Mouse (Mus musculus) heart, embryonic 13.5 days (tissue): Measurements from ENCODE around the gene Gm4969. TPM values are rescaled to one million over a fixed set of nuclear protein-coding genes. Genes with fewer than 3 reads are reported as not detected.
A peak's percentile ranks its signal among the peaks of the same experiment; 100 is the strongest.
"Not testable (repeated sequence)": the region's sequence is repeated elsewhere in the genome, so short reads cannot be mapped to it uniquely, and the experiment has no call there.

Experiments
- ATAC-seq: fragments of 200-750 bp; cut with Nextera tagmentation; 2 replicates; pipeline ENCODE4 v1.8.0; 2017; ENCODE audit warnings: moderate TSS enrichment; ENCODE audit not compliant: insufficient number of reproducible peaks, low FRiP score, low TSS enrichment; ENCODE audit errors: extremely low read depth
- H3K27ac ChIP-seq: fragments of 300-500 bp; sonication (generic); replicated peaks from 2 replicates; pipeline ENCODE4 v1.5.1; 2015; ENCODE audit warnings: moderate library complexity, mild to moderate bottlenecking, inconsistent platforms
- H3K27me3 ChIP-seq: fragments of 300-500 bp; sonication (generic); replicated peaks from 2 replicates; pipeline ENCODE4 v1.6.1; 2015; ENCODE audit warnings: mild to moderate bottlenecking, inconsistent platforms
- H3K36me3 ChIP-seq: fragments of 300-500 bp; sonication (generic); 2 replicates; pipeline ENCODE4 v1.6.1; 2015; ENCODE audit warnings: mild to moderate bottlenecking, inconsistent platforms
- H3K4me1 ChIP-seq: fragments of 300-500 bp; sonication (generic); 2 replicates; pipeline ENCODE4 v1.6.1; 2015; ENCODE audit warnings: inconsistent platforms
- H3K4me2 ChIP-seq: fragments of 300-500 bp; sonication (generic); 2 replicates; pipeline ENCODE4 v1.6.1; 2015; ENCODE audit warnings: inconsistent platforms, mild to moderate bottlenecking, moderate library complexity
- H3K4me3 ChIP-seq: fragments of 300-500 bp; sonication (generic); 2 replicates; pipeline ENCODE4 v1.5.1; 2015; ENCODE audit warnings: moderate library complexity, mild to moderate bottlenecking, inconsistent platforms
- H3K9ac ChIP-seq: fragments of 300-500 bp; sonication (generic); 2 replicates; pipeline ENCODE4 v1.6.1; 2015; ENCODE audit warnings: inconsistent platforms, mild to moderate bottlenecking, moderate library complexity
- H3K9me3 ChIP-seq: fragments of 300-500 bp; sonication (generic); 2 replicates; pipeline ENCODE4 v1.6.1; 2016; ENCODE audit warnings: inconsistent platforms
- WGBS: fragments of 180-500 bp; shearing (Covaris S2); methylation state at CpG from one replicate; pipeline ENCODE4 v1.1.7; 2015; ENCODE audit warnings: mixed read lengths; 5-methylcytosine and 5-hydroxymethylcytosine counted together
- polyA plus RNA-seq: library from polyadenylated mRNA; unstranded; fragments of >200 nt; fragmentation: Nextera tagmentation; extraction: Ambion mirVana; gene quantifications from 2 replicates; pipeline ENCODE4 v1.2.1, GENCODE M21; 2015

The Gm4969 gene
- polyA plus RNA-seq, 1 experiment from 2014 or later: 2.1 TPM

- WGBS: 82% methylated on average over 4 of the region's 4 CpGs
- Histone ChIP-seq H3K4me3 (no peak overlapping the region), H3K9ac (peak overlapping the region; percentile 80), H3K36me3 (peaks cover 58% of the 10 kb centered on the region), H3K9me3 (no peaks in the 10 kb centered on the region), H3K4me1 (peaks cover 73% of the 10 kb centered on the region), H3K4me2 (0 out of 2 replicates have a peak overlapping the region, but pooled peaks have one; percentile 65), H3K27ac (peak overlapping the region; percentile 84), H3K27me3 (no peaks in the 10 kb centered on the region)
- no peak for ATAC-seq
These were observed 36.0 kb downstream of the Gm4969 start for GRCm38 (mm10) chr7:19082171-19082570.

GRCm38 (mm10) chr7:19080451-19080950 lies 37.7 kb downstream of the Gm4969 start:
- Histone ChIP-seq H3K36me3 (peaks cover 51% of the 10 kb centered on the region), H3K4me3 (no peak overlapping the region), H3K9ac (no peak overlapping the region), H3K9me3 (no peaks in the 10 kb centered on the region), H3K4me2 (no peak overlapping the region), H3K27ac (no peak overlapping the region), H3K4me1 (peaks cover 65% of the 10 kb centered on the region), H3K27me3 (no peaks in the 10 kb centered on the region)
- 85% methylated on average over 19 of the region's 19 CpGs for WGBS
- ATAC-seq: no peak

- no peak overlapping the region for H3K4me3 ChIP-seq
- WGBS: 79% methylated on average over 3 of the region's 3 CpGs
These were observed 39.4 kb downstream of the Gm4969 start for GRCm38 (mm10) chr7:19078732-19079131.

GRCm38 (mm10) chr7:19077761-19078160 lies 40.4 kb downstream of the Gm4969 start:
- 63% methylated on average over 14 of the region's 14 CpGs for WGBS
- H3K4me1 ChIP-seq: peaks cover 43% of the 10 kb centered on the region

More at GRCm38 (mm10) chr7:19078732-19079131, 39.4 kb downstream of the Gm4969 start:
- 0 out of 2 replicates have a peak overlapping the region, but pooled peaks have one; percentile 25 for H3K9ac ChIP-seq
- no peaks in the 10 kb centered on the region for H3K9me3 ChIP-seq
- no peak overlapping the region for H3K4me2 ChIP-seq
- no peak overlapping the region for H3K27ac ChIP-seq
- H3K36me3 ChIP-seq: peaks cover 51% of the 10 kb centered on the region
- H3K4me1 ChIP-seq: peaks cover 53% of the 10 kb centered on the region
- H3K27me3 ChIP-seq: no peaks in the 10 kb centered on the region
- no peak for ATAC-seq

GRCm38 (mm10) chr7:19076586-19076991 lies 41.6 kb downstream of the Gm4969 start:
- no peak for ATAC-seq
- H3K4me3 ChIP-seq: peak overlapping the region; percentile 99
- peaks cover 39% of the 10 kb centered on the region for H3K36me3 ChIP-seq
- H3K9ac ChIP-seq: peak overlapping the region; percentile 100
- 0% methylated on average over 22 of the region's 22 CpGs for WGBS
- H3K27ac ChIP-seq: peak overlapping the region; percentile 92
- H3K9me3 ChIP-seq: no peaks in the 10 kb centered on the region
- peak overlapping the region; percentile 95 for H3K4me2 ChIP-seq
- no peaks in the 10 kb centered on the region for H3K27me3 ChIP-seq
- H3K4me1 ChIP-seq: peaks cover 32% of the 10 kb centered on the region

More at GRCm38 (mm10) chr7:19077761-19078160, 40.4 kb downstream of the Gm4969 start:
- Histone ChIP-seq H3K9me3 (no peaks in the 10 kb centered on the region), H3K36me3 (peaks cover 50% of the 10 kb centered on the region), H3K4me2 (peak overlapping the region; percentile 95), H3K27me3 (no peaks in the 10 kb centered on the region), H3K4me3 (peak overlapping the region; percentile 99), H3K9ac (peak overlapping the region; percentile 100), H3K27ac (0 out of 2 replicates have a peak overlapping the region, but pooled peaks have one; percentile 10)
- ATAC-seq: no peak

- WGBS: 2% methylated on average over 91 of the region's 91 CpGs
- Histone ChIP-seq H3K4me2 (peak within 1 kb of the TSS; percentile 95), H3K36me3 (peaks cover 32% of the 10 kb centered on the region), H3K27ac (peak within 1 kb of the TSS; percentile 92), H3K9me3 (no peaks in the 10 kb centered on the region), H3K27me3 (no peaks in the 10 kb centered on the region), H3K4me1 (peaks cover 32% of the 10 kb centered on the region), H3K9ac (peak within 1 kb of the TSS; percentile 100), H3K4me3 (peak within 1 kb of the TSS; percentile 99)
- peak; percentile 93 for ATAC-seq
These were observed 42.2 kb downstream of the Gm4969 start, which contains the start of gene Dmwd for GRCm38 (mm10) chr7:19075723-19076585. TSS of gene Dmwd (plus strand) at chr7:19076227.

GRCm38 (mm10) chr7:19075231-19075630 lies 42.9 kb downstream of the Gm4969 start:
- no peak for ATAC-seq
- Histone ChIP-seq H3K9ac (peak overlapping the region; percentile 68), H3K4me1 (peaks cover 32% of the 10 kb centered on the region), H3K27ac (no peak overlapping the region), H3K4me2 (peak overlapping the region; percentile 95), H3K27me3 (no peaks in the 10 kb centered on the region), H3K36me3 (peaks cover 25% of the 10 kb centered on the region), H3K9me3 (no peaks in the 10 kb centered on the region), H3K4me3 (peak overlapping the region; percentile 99)
- WGBS: 53% methylated on average over 5 of the region's 5 CpGs

GRCm38 (mm10) chr7:19074494-19074893 lies 43.7 kb downstream of the Gm4969 start:
- Histone ChIP-seq H3K9me3 (no peaks in the 10 kb centered on the region), H3K4me3 (no peak overlapping the region), H3K9ac (no peak overlapping the region), H3K27me3 (no peaks in the 10 kb centered on the region), H3K4me1 (peaks cover 32% of the 10 kb centered on the region), H3K4me2 (no peak overlapping the region), H3K27ac (no peak overlapping the region), H3K36me3 (peaks cover 18% of the 10 kb centered on the region)
- WGBS: 91% methylated on average over 6 of the region's 6 CpGs
- ATAC-seq: no peak

GRCm38 (mm10) chr7:19073504-19073903 lies 44.7 kb downstream of the Gm4969 start:
- WGBS: 74% methylated on average over 9 of the region's 9 CpGs
- H3K9ac ChIP-seq: no peak overlapping the region
- H3K4me1 ChIP-seq: peaks cover 25% of the 10 kb centered on the region
- no peak for ATAC-seq
- H3K36me3 ChIP-seq: peaks cover 8% of the 10 kb centered on the region
- no peaks in the 10 kb centered on the region for H3K27me3 ChIP-seq
- H3K4me3 ChIP-seq: no peak overlapping the region
- H3K9me3 ChIP-seq: no peaks in the 10 kb centered on the region
- no peak overlapping the region for H3K27ac ChIP-seq
- no peak overlapping the region for H3K4me2 ChIP-seq

GRCm38 (mm10) chr7:19071024-19071423 lies 47.1 kb downstream of the Gm4969 start:
- H3K9ac ChIP-seq, H3K4me2 ChIP-seq, H3K4me3 ChIP-seq, H3K4me1 ChIP-seq, H3K9me3 ChIP-seq, H3K36me3 ChIP-seq, ATAC-seq, H3K27ac ChIP-seq: not testable (repeated sequence)
- 39% methylated on average over 3 of the region's 3 CpGs for WGBS
- H3K27me3 ChIP-seq: peaks cover 22% of the 10 kb centered on the region

- no peaks in the 10 kb centered on the region for H3K4me1 ChIP-seq
- peaks cover 37% of the 10 kb centered on the region for H3K27me3 ChIP-seq
- no peak overlapping the region for H3K9ac ChIP-seq
- no peaks in the 10 kb centered on the region; the same call in 1 of the 2 replicates for H3K9me3 ChIP-seq
- H3K36me3 ChIP-seq: no peaks in the 10 kb centered on the region
- WGBS: 44% methylated on average over 3 of the region's 3 CpGs
- H3K4me2 ChIP-seq: no peak overlapping the region
- ATAC-seq: no peak
- H3K4me3 ChIP-seq: no peak overlapping the region
- H3K27ac ChIP-seq: no peak overlapping the region
These were observed 48.7 kb downstream of the Gm4969 start for GRCm38 (mm10) chr7:19069500-19069899.
